Mouse (Mus musculus): ENCODE measurements around the gene Mindy4b-ps. TPM values are rescaled to one million over a fixed set of nuclear protein-coding genes. Genes with fewer than 3 reads are reported as not detected.

Gene Mindy4b-ps
- polyA plus RNA-seq, 1 experiment from 2014 or later, result not detected

DNA sequence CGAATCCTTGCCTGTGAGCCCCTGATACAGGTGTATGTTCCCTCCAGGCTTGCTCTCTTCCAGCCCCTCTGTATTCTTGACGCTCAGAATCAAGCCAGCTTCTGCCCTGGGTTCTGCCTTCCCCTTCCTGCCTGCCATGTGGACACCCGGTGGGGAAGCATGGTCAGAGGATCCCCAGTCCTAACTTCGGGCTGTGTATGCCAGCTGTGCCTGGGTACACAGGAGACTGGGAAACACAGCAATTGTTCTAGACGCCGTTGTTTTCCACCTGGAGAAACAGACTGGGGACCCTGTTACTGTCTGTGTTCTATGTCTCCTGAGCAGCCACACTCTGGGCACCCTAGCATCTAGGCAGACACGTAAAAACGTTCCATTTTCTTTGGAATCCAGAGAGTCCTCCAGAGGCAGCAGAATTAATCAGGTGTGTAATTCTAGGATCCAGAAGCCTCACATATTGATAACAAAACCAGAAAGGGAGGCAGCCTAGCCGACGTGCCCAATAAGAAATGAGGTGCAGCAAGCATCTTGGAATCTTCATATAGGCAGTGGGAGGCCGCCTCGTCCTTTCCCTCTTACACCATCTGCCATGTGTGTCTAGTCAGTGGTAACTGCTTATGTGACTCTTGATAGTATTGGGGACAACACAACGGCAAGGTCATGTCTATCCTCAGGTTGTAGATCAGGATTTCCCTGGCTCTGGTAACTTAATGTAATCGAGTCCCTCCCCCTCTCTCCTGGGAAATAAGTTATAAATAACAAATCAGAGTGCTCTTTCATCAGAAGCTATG lies 6.4 kb upstream of the Mindy4b-ps start:
- H3K27me3 ChIP-seq (ENCODE audit: control insufficient read depth, insufficient read depth, low read length), result no peaks in the 10 kb centered on the region
- ATAC-seq (ENCODE audit: insufficient read depth, low FRiP score), result no peak
- H3K36me3 ChIP-seq (ENCODE audit: control insufficient read depth, insufficient read depth, low read length), result no peaks in the 10 kb centered on the region
- 82% methylated on average over 14 of the region's 14 CpGs for WGBS
- H3K9ac ChIP-seq (ENCODE audit: low read length), result no peak overlapping the region
- no peak overlapping the region for H3K27ac ChIP-seq (ENCODE audit: low read length)
- H3K4me1 ChIP-seq (ENCODE audit: control insufficient read depth, insufficient read depth, low read length), result no peaks in the 10 kb centered on the region
- H3K9me3 ChIP-seq (replicated peaks; ENCODE audit: control insufficient read depth, low read length), result no peaks in the 10 kb centered on the region
- H3K4me3 ChIP-seq (replicated peaks; ENCODE audit: low read length), result no peak overlapping the region
- no peak overlapping the region for H3K4me2 ChIP-seq (ENCODE audit: low read depth, low read length)

DNA sequence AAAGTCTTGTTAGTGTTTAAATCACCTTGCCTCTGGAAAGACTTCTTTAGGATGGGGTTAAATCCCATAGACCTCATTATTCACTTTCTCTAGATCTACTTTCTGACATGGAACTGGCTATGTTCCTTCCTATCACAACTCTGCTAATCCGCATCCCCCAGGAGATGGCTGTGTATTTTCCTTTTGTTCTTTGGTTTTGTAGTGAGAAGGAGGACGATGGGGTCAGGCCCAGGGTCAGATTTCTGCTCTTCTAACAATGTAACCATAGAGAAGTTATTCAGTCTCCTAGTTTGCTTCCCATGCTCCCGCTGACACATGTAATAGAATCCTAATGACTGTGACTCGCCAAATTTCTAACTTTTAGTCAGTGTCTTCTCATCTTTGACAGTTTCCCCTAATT lies 4.2 kb upstream of the Mindy4b-ps start:
- Histone ChIP-seq H3K36me3 (ENCODE audit: control insufficient read depth, insufficient read depth, low read length) (no peaks in the 10 kb centered on the region), H3K4me1 (ENCODE audit: control insufficient read depth, insufficient read depth, low read length) (no peaks in the 10 kb centered on the region), H3K27ac (ENCODE audit: low read length) (no peak overlapping the region), H3K4me3 (replicated peaks; ENCODE audit: low read length) (no peak overlapping the region), H3K9ac (ENCODE audit: low read length) (no peak overlapping the region), H3K27me3 (ENCODE audit: control insufficient read depth, insufficient read depth, low read length) (no peaks in the 10 kb centered on the region), H3K9me3 (replicated peaks; ENCODE audit: control insufficient read depth, low read length) (no peaks in the 10 kb centered on the region), H3K4me2 (ENCODE audit: low read depth, low read length) (no peak overlapping the region)
- no peak for ATAC-seq (ENCODE audit: insufficient read depth, low FRiP score)
- 53% methylated on average over 4 of the region's 4 CpGs for WGBS

DNA sequence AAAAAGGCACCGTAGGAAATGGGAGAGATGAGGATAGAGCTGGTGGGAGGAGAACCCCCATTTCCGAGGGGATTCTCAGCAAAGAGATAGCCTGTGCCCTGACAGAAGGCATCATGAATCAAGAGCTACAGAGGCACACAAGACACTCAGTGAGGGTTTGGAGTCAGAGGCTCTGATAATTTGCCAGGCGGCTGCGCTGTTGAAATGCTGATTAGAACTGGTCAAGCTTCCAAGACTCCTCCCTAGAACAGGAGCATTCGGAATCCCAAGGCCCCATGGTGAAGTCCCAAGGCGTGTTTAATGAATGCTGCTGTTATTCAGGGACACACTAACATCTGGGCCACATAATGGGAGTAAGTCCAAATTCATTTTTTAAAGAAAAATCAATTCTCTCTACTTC lies 4.8 kb downstream of the Mindy4b-ps start:
- 54% methylated on average over 6 of the region's 6 CpGs for WGBS
- Histone ChIP-seq H3K4me1 (ENCODE audit: control insufficient read depth, insufficient read depth, low read length) (no peaks in the 10 kb centered on the region), H3K36me3 (ENCODE audit: control insufficient read depth, insufficient read depth, low read length) (no peaks in the 10 kb centered on the region), H3K9me3 (replicated peaks; ENCODE audit: control insufficient read depth, low read length) (no peaks in the 10 kb centered on the region), H3K27me3 (ENCODE audit: control insufficient read depth, insufficient read depth, low read length) (no peaks in the 10 kb centered on the region), H3K4me3 (replicated peaks; ENCODE audit: low read length) (no peak overlapping the region), H3K9ac (ENCODE audit: low read length) (no peak overlapping the region), H3K4me2 (ENCODE audit: low read depth, low read length) (no peak overlapping the region), H3K27ac (ENCODE audit: low read length) (no peak overlapping the region)
- ATAC-seq (ENCODE audit: insufficient read depth, low FRiP score), result no peak

DNA sequence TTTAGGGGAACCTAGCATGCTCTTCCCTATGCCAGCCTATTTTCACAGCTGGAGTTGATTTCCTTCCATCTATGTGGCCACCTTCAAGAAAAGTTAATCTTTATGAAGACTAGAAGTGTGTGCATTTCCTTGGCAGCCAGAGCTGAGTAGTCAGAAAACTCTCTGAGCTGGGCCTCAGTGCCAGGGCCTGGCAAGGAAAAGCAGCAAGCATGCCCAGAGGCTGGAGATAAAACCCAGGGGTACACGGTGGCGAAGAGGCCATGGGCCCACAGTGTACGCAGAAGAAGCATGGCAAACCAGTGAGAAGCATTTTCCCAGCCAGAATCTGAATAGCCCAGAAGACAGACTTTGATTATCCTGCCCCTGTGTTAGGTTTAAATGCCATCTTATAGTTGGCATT lies 7.9 kb downstream of the Mindy4b-ps start:
- H3K4me3 ChIP-seq (replicated peaks; ENCODE audit: low read length), result no peak overlapping the region
- no peak overlapping the region for H3K4me2 ChIP-seq (ENCODE audit: low read depth, low read length)
- WGBS, result 88% methylated on average over 3 of the region's 3 CpGs
- H3K9me3 ChIP-seq (replicated peaks; ENCODE audit: control insufficient read depth, low read length), result no peaks in the 10 kb centered on the region
- no peaks in the 10 kb centered on the region for H3K4me1 ChIP-seq (ENCODE audit: control insufficient read depth, insufficient read depth, low read length)
- ATAC-seq (ENCODE audit: insufficient read depth, low FRiP score), result no peak
- H3K27me3 ChIP-seq (ENCODE audit: control insufficient read depth, insufficient read depth, low read length), result no peaks in the 10 kb centered on the region
- no peaks in the 10 kb centered on the region for H3K36me3 ChIP-seq (ENCODE audit: control insufficient read depth, insufficient read depth, low read length)
- H3K27ac ChIP-seq (ENCODE audit: low read length), result no peak overlapping the region
- no peak overlapping the region for H3K9ac ChIP-seq (ENCODE audit: low read length)

DNA sequence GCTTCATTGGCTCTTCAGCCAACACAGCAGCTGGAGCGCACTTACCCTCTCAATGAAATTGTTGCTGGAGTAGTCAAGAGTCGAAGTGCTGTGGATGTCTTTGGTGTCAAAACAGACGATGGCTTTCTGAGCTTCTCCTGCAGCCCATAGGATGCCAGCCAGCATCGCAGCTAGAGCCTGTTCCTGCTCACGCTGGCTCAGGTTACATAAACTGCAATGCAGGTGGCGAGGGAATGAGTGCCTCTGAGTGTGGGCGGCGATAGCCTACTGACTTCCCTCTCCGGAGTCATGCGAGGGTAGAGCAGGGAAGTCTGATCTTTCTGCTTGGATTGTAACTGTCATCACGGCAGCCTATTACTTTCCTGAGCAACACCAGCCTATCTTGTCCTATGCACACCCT lies 11.8 kb downstream of the Mindy4b-ps start:
- no peaks in the 10 kb centered on the region for H3K36me3 ChIP-seq (ENCODE audit: control insufficient read depth, insufficient read depth, low read length)
- no peaks in the 10 kb centered on the region for H3K27me3 ChIP-seq (ENCODE audit: control insufficient read depth, insufficient read depth, low read length)
- WGBS, result 36% methylated on average over 11 of the region's 11 CpGs

DNA sequence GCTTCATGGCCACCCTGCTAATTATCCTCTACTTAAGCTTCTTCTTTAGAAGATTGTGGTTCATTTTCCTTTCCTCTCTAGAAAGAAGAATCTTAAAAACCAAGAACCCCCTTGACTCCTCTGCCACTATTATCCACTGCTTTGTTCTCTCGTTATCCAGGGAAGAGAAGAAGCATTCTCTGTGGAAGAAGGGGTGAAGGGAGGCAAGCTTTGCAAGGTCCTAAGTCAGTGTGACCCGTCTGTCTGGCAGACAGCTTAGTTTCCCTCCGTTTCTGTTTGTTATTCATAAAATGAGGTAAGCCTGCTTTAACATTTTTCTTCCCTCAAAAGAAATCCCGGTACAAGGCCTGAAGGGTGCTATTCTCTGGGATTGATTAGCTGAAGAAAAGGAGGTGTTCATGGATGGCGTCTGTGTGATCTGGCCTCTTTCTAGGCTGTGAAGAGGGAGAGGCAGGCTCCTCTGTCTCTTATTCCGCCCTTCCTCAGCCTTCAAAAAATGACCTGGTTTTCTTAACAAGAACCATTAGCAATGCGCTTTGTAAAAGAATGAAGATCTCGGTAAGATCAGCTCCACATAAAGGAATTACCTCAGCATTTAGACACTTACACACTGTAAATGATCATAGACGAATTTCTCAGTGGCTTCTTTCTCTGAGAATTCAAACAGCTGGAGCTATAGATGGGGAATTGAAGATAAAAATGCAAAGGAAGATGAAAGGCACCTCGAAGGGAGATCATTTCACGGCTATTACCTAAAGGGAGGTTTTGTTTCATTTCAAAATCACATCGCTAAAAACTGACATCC lies 12.8 kb downstream of the Mindy4b-ps start:
- ATAC-seq (ENCODE audit: insufficient read depth, low FRiP score), result no peak
- no peaks in the 10 kb centered on the region for H3K27me3 ChIP-seq (ENCODE audit: control insufficient read depth, insufficient read depth, low read length)
- no peaks in the 10 kb centered on the region for H3K4me1 ChIP-seq (ENCODE audit: control insufficient read depth, insufficient read depth, low read length)
- no peak overlapping the region for H3K4me3 ChIP-seq (replicated peaks; ENCODE audit: low read length)
- no peaks in the 10 kb centered on the region for H3K36me3 ChIP-seq (ENCODE audit: control insufficient read depth, insufficient read depth, low read length)
- no peak overlapping the region for H3K9ac ChIP-seq (ENCODE audit: low read length)
- WGBS, result 56% methylated on average over 12 of the region's 12 CpGs
- no peak overlapping the region for H3K27ac ChIP-seq (ENCODE audit: low read length)
- H3K4me2 ChIP-seq (ENCODE audit: low read depth, low read length), result no peak overlapping the region
- H3K9me3 ChIP-seq (replicated peaks; ENCODE audit: control insufficient read depth, low read length), result no peaks in the 10 kb centered on the region

More for the DNA sequence above, 11.8 kb downstream of the Mindy4b-ps start:
- Histone ChIP-seq H3K9me3 (replicated peaks; ENCODE audit: control insufficient read depth, low read length) (no peaks in the 10 kb centered on the region), H3K4me3 (replicated peaks; ENCODE audit: low read length) (no peak overlapping the region), H3K4me1 (ENCODE audit: control insufficient read depth, insufficient read depth, low read length) (no peaks in the 10 kb centered on the region), H3K9ac (ENCODE audit: low read length) (no peak overlapping the region), H3K4me2 (ENCODE audit: low read depth, low read length) (no peak overlapping the region), H3K27ac (ENCODE audit: low read length) (no peak overlapping the region)
- ATAC-seq (ENCODE audit: insufficient read depth, low FRiP score), result no peak

DNA sequence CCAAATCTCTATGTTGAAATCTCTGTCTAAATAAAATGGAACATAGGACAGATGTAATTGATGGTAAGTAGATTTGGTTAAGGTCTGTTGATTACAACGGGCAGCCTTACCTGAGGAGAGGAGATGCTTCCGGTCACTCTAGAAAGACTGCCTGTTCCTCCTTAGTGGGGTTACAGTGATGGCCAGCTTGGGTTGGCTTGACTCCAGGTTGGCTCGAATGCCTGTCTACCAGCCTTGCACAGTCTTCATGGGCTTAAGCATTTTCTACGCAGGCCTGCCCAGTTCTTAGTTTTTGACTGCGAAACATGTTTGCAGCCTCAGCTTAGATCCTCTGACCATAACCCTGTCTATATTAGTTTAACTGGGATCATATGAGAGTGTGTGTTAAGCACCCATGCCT lies 13.5 kb downstream of the Mindy4b-ps start:
- 94% methylated on average over 5 of the region's 5 CpGs for WGBS
- H3K4me2 ChIP-seq (ENCODE audit: low read depth, low read length), result no peak overlapping the region
- H3K9ac ChIP-seq (ENCODE audit: low read length), result no peak overlapping the region
- no peaks in the 10 kb centered on the region for H3K27me3 ChIP-seq (ENCODE audit: control insufficient read depth, insufficient read depth, low read length)
- no peaks in the 10 kb centered on the region for H3K4me1 ChIP-seq (ENCODE audit: control insufficient read depth, insufficient read depth, low read length)
- H3K27ac ChIP-seq (ENCODE audit: low read length), result no peak overlapping the region
- no peaks in the 10 kb centered on the region for H3K36me3 ChIP-seq (ENCODE audit: control insufficient read depth, insufficient read depth, low read length)
- no peaks in the 10 kb centered on the region for H3K9me3 ChIP-seq (replicated peaks; ENCODE audit: control insufficient read depth, low read length)
- no peak for ATAC-seq (ENCODE audit: insufficient read depth, low FRiP score)
- H3K4me3 ChIP-seq (replicated peaks; ENCODE audit: low read length), result no peak overlapping the region

DNA sequence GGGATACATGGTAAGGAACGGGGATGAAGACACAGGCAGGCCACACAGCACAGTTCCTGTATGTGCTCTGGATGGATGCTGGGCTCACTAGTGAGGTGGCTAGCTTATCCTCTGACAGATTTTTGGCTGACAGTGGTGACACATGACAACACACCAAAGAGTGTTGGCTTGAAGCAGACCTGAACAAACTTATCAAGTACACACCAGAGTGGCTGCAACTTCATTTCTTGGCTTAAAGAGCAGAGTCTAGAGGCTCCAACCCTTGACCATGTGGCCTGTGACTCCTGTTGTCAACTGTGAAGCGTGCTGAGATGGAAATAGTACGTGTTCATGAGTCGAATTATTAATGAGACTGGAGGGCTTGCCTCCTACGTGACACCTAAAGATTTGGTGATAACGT lies 17.4 kb downstream of the Mindy4b-ps start:
- H3K9ac ChIP-seq (ENCODE audit: low read length), result no peak overlapping the region
- no peaks in the 10 kb centered on the region for H3K27me3 ChIP-seq (ENCODE audit: control insufficient read depth, insufficient read depth, low read length)
- no peaks in the 10 kb centered on the region for H3K4me1 ChIP-seq (ENCODE audit: control insufficient read depth, insufficient read depth, low read length)
- no peak for ATAC-seq (ENCODE audit: insufficient read depth, low FRiP score)
- no peaks in the 10 kb centered on the region for H3K36me3 ChIP-seq (ENCODE audit: control insufficient read depth, insufficient read depth, low read length)
- H3K9me3 ChIP-seq (replicated peaks; ENCODE audit: control insufficient read depth, low read length), result no peaks in the 10 kb centered on the region
- H3K27ac ChIP-seq (ENCODE audit: low read length), result no peak overlapping the region
- 78% methylated on average over 6 of the region's 6 CpGs for WGBS
- no peak overlapping the region for H3K4me2 ChIP-seq (ENCODE audit: low read depth, low read length)
- no peak overlapping the region for H3K4me3 ChIP-seq (replicated peaks; ENCODE audit: low read length)

DNA sequence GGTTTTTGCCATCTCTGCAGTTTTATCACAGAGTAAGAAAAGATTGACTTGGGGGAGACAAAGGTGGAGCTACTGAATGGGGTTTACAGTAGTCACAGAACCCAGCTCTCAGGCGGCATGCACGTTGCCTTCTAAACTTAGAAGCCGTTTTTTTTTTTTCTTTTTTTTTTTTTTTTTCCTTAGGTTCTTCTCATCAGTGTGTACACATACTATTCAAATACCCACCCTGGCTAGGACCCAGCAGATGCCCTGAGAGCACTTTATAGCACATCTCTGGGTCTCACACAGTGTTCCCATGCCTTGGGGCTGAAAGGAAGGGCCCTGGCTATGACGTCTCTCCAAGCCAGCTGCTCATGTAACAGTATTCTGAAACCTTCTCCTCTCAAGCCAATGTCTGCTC lies 23.4 kb downstream of the Mindy4b-ps start:
- Histone ChIP-seq H3K4me1 (ENCODE audit: control insufficient read depth, insufficient read depth, low read length) (no peaks in the 10 kb centered on the region), H3K36me3 (ENCODE audit: control insufficient read depth, insufficient read depth, low read length) (no peaks in the 10 kb centered on the region), H3K9me3 (replicated peaks; ENCODE audit: control insufficient read depth, low read length) (no peaks in the 10 kb centered on the region), H3K4me2 (ENCODE audit: low read depth, low read length) (no peak overlapping the region), H3K27me3 (ENCODE audit: control insufficient read depth, insufficient read depth, low read length) (no peaks in the 10 kb centered on the region), H3K9ac (ENCODE audit: low read length) (no peak overlapping the region), H3K4me3 (replicated peaks; ENCODE audit: low read length) (no peak overlapping the region), H3K27ac (ENCODE audit: low read length) (no peak overlapping the region)
- 76% methylated on average over 4 of the region's 4 CpGs for WGBS
- no peak for ATAC-seq (ENCODE audit: insufficient read depth, low FRiP score)
